Mouse (Mus musculus) forebrain, embryonic 16.5 days (tissue): ENCODE results near the gene Gcg. TPM values are rescaled to one million over a fixed set of nuclear protein-coding genes. Genes with fewer than 3 reads are reported as not detected.

Experiments
- ATAC-seq: fragments of 200-750 bp; cut with Nextera tagmentation; 2 replicates; pipeline ENCODE4 v1.8.0; 2017; ENCODE audit warnings: mild to moderate bottlenecking, moderate library complexity
- H3K27ac ChIP-seq: fragments of 300-500 bp; sonication (generic); 2 replicates; pipeline ENCODE4 v1.5.1; 2014; ENCODE audit warnings: low read length, control low read depth
- H3K27me3 ChIP-seq: fragments of 300-500 bp; sonication (generic); replicated peaks from 2 replicates; pipeline ENCODE4 v1.6.1; 2014; ENCODE audit warnings: low read length; ENCODE audit not compliant: control insufficient read depth, insufficient read depth
- H3K36me3 ChIP-seq: fragments of 300-500 bp; sonication (generic); 2 replicates; pipeline ENCODE4 v1.6.1; 2014; ENCODE audit not compliant: control insufficient read depth, insufficient read depth
- H3K4me1 ChIP-seq: fragments of 300-500 bp; sonication (generic); replicated peaks from 2 replicates; pipeline ENCODE4 v1.6.1; 2014; ENCODE audit warnings: low read length; ENCODE audit not compliant: control insufficient read depth, insufficient read depth
- H3K4me2 ChIP-seq: fragments of 300-500 bp; sonication (generic); 2 replicates; pipeline ENCODE4 v1.6.1; 2014; ENCODE audit warnings: mild to moderate bottlenecking, low read length, control low read depth
- H3K4me3 ChIP-seq: fragments of 300-500 bp; sonication (generic); replicated peaks from 2 replicates; pipeline ENCODE4 v1.5.1; 2014; ENCODE audit warnings: mild to moderate bottlenecking, low read length, control low read depth
- H3K9ac ChIP-seq: fragments of 300-500 bp; sonication (generic); replicated peaks from 2 replicates; pipeline ENCODE4 v1.6.1; 2014; ENCODE audit warnings: low read depth, low read length, control low read depth
- H3K9me3 ChIP-seq: fragments of 300-500 bp; sonication (generic); 2 replicates; pipeline ENCODE4 v1.6.1; 2016; ENCODE audit warnings: low read length; ENCODE audit not compliant: control insufficient read depth
- WGBS: fragments of 180-500 bp; shearing (Covaris S2); extraction: QIAGEN DNeasy Blood & Tissue Kit; methylation state at CpG from one replicate; pipeline ENCODE4 v1.1.7; 2014; 5-methylcytosine and 5-hydroxymethylcytosine counted together
- polyA plus RNA-seq: library from polyadenylated mRNA; unstranded; fragments of >200 nt; fragmentation: Nextera tagmentation; extraction: Ambion mirVana; gene quantifications from 2 replicates; pipeline ENCODE4 v1.2.1, GENCODE M21; 2015

Gene Gcg
- polyA plus RNA-seq, 1 experiment from 2014 or later: 2.8 TPM

- Histone ChIP-seq H3K9me3 (no peaks in the 10 kb centered on the region), H3K4me3 (no peak overlapping the region), H3K36me3 (no peaks in the 10 kb centered on the region), H3K9ac (no peak overlapping the region), H3K4me1 (peaks cover 9% of the 10 kb centered on the region), H3K4me2 (no peak overlapping the region), H3K27ac (peak overlapping the region; percentile 60), H3K27me3 (no peaks in the 10 kb centered on the region)
- WGBS: 48% methylated on average over 4 of the region's 4 CpGs
- ATAC-seq: peak; percentile 54
Observed at GRCm38 (mm10) chr2:62502516-62502915, 19.1 kb upstream of the Gcg start.

- ATAC-seq: no peak
- H3K4me1 ChIP-seq: peaks cover 9% of the 10 kb centered on the region
- no peak overlapping the region for H3K4me2 ChIP-seq
- peak overlapping the region; percentile 32; the same call in 1 of the 2 replicates for H3K27ac ChIP-seq
- H3K9ac ChIP-seq: no peak overlapping the region
- WGBS: 56% methylated on average over 5 of the region's 5 CpGs
- H3K27me3 ChIP-seq: no peaks in the 10 kb centered on the region
- no peaks in the 10 kb centered on the region for H3K36me3 ChIP-seq
- H3K9me3 ChIP-seq: no peaks in the 10 kb centered on the region
- H3K4me3 ChIP-seq: no peak overlapping the region
Observed at GRCm38 (mm10) chr2:62498821-62499220, 15.4 kb upstream of the Gcg start.

- Histone ChIP-seq H3K4me3 (no peak overlapping the region), H3K9ac (no peak overlapping the region), H3K9me3 (no peaks in the 10 kb centered on the region), H3K4me2 (no peak overlapping the region), H3K36me3 (no peaks in the 10 kb centered on the region), H3K4me1 (peaks cover 9% of the 10 kb centered on the region), H3K27me3 (no peaks in the 10 kb centered on the region), H3K27ac (peak overlapping the region; percentile 18; the same call in 1 of the 2 replicates)
- peak; percentile 9; the same call in 1 of the 2 replicates for ATAC-seq
- 21% methylated on average over 4 of the region's 4 CpGs for WGBS
Observed at GRCm38 (mm10) chr2:62498086-62498485, 14.6 kb upstream of the Gcg start.

GRCm38 (mm10) chr2:62497333-62498002 is 14.0 kb upstream of the Gcg start:
- ATAC-seq: peak; percentile 81
- no peaks in the 10 kb centered on the region for H3K9me3 ChIP-seq
- 12% methylated on average over 5 of the region's 5 CpGs for WGBS
- no peaks in the 10 kb centered on the region for H3K36me3 ChIP-seq
- peak overlapping the region; percentile 60 for H3K27ac ChIP-seq
- H3K4me3 ChIP-seq: no peak overlapping the region
- H3K4me1 ChIP-seq: peaks cover 9% of the 10 kb centered on the region
- H3K4me2 ChIP-seq: peak overlapping the region; percentile 25
- H3K27me3 ChIP-seq: no peaks in the 10 kb centered on the region
- H3K9ac ChIP-seq: no peak overlapping the region

GRCm38 (mm10) chr2:62495407-62495806 is 12.0 kb upstream of the Gcg start:
- Histone ChIP-seq H3K27ac (no peak overlapping the region), H3K27me3 (no peaks in the 10 kb centered on the region), H3K9me3 (no peaks in the 10 kb centered on the region), H3K4me2 (no peak overlapping the region), H3K36me3 (no peaks in the 10 kb centered on the region), H3K4me1 (peaks cover 6% of the 10 kb centered on the region), H3K9ac (no peak overlapping the region), H3K4me3 (no peak overlapping the region)
- no peak for ATAC-seq
- 76% methylated on average over 4 of the region's 4 CpGs for WGBS

- Histone ChIP-seq H3K4me3 (no peak overlapping the region), H3K9ac (no peak overlapping the region), H3K27me3 (no peaks in the 10 kb centered on the region), H3K4me2 (no peak overlapping the region), H3K4me1 (no peaks in the 10 kb centered on the region), H3K36me3 (no peaks in the 10 kb centered on the region), H3K27ac (no peak overlapping the region), H3K9me3 (no peaks in the 10 kb centered on the region)
- whole genome bisulfite sequencing: 79% methylated on average over 6 of the region's 6 CpGs
- no peak for ATAC-seq
Observed at GRCm38 (mm10) chr2:62489832-62490231, 6.4 kb upstream of the Gcg start.

- WGBS: 84% methylated on average over 3 of the region's 3 CpGs
- no peaks in the 10 kb centered on the region for H3K36me3 ChIP-seq
- H3K27me3 ChIP-seq: no peaks in the 10 kb centered on the region
- H3K4me2 ChIP-seq: no peak overlapping the region
- peaks cover 3% of the 10 kb centered on the region for H3K4me1 ChIP-seq
- ATAC-seq: no peak
- no peak overlapping the region for H3K9ac ChIP-seq
- H3K4me3 ChIP-seq: no peak overlapping the region
- H3K27ac ChIP-seq: no peak overlapping the region
- no peaks in the 10 kb centered on the region for H3K9me3 ChIP-seq
Observed at GRCm38 (mm10) chr2:62484906-62485305, 1.5 kb upstream of the Gcg start.

- Histone ChIP-seq H3K4me2 (no peak overlapping the region), H3K36me3 (no peaks in the 10 kb centered on the region), H3K4me1 (peaks cover 3% of the 10 kb centered on the region), H3K9me3 (no peaks in the 10 kb centered on the region), H3K27ac (peak overlapping the region; percentile 67), H3K27me3 (no peaks in the 10 kb centered on the region), H3K4me3 (no peak overlapping the region), H3K9ac (no peak overlapping the region)
- 57% methylated on average over 9 of the region's 9 CpGs for WGBS
- ATAC-seq: peak; percentile 91
Observed at GRCm38 (mm10) chr2:62480285-62481198, 2.9 kb downstream of the Gcg start.

- H3K9me3 ChIP-seq: no peaks in the 10 kb centered on the region
- H3K9ac ChIP-seq: no peak overlapping the region
- no peak overlapping the region for H3K27ac ChIP-seq
- H3K4me1 ChIP-seq: no peaks in the 10 kb centered on the region
- H3K4me2 ChIP-seq: no peak overlapping the region
- no peak overlapping the region for H3K4me3 ChIP-seq
- 81% methylated on average over 9 of the region's 9 CpGs for WGBS
- H3K36me3 ChIP-seq: no peaks in the 10 kb centered on the region
- H3K27me3 ChIP-seq: no peaks in the 10 kb centered on the region
- ATAC-seq: no peak
Observed at GRCm38 (mm10) chr2:62469551-62469950, 13.9 kb downstream of the Gcg start.
